Mouse (Mus musculus) CH12F3 (cell line): Measurements from ENCODE around the gene Shisal1.

ENCODE experiments used
- in situ Hi-C: fragments of 300-500 bp; cut with MboI; formaldehyde crosslinking; loops from 2 replicates; pipeline ENCODE4 v1.14.3; 2020; ENCODE audit warnings: low sequenced_read_pairs

The Shisal1 gene

DNA sequence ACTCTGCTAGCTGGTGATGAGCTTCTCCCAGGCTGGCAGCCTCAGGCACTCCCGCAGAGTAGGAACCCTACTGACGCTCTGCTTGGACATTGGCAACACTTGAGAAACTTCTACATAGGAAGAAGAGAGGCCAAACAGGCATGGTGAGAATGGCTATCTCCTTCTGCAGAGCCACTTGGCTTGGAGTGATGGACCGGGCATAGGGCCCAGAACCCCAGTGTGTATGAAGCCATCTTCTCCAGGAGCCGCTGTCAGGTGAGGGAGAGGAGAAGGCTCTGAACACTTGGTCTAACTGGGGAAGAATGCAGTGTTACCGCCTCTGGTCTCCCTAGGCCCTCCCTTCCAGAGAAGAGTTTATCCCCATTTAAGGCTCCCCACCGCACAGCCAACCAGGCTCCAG is 19.3 kb downstream of the Shisal1 start:
- in situ Hi-C loops, result no loop called here

DNA sequence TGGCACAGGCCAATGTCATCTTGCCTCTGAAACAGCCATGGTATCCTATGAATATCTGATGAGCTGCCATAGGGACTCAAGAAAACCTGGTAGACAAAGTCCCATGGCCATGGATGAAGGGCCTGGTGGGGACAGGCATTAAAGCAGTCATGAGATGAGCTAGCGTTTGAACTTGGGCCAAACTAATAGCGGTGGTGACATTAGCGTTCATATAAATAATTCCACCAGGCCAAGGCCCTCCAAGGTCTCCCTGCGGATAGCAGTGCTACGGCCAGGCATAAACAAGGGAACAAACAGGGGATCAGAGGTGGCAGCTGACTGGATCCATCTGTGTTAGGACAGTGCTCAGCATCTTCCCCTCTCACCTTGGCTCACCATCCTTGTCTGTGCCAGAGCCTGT is 21.2 kb downstream of the Shisal1 start:
- in situ Hi-C loops, result no loop called here

DNA sequence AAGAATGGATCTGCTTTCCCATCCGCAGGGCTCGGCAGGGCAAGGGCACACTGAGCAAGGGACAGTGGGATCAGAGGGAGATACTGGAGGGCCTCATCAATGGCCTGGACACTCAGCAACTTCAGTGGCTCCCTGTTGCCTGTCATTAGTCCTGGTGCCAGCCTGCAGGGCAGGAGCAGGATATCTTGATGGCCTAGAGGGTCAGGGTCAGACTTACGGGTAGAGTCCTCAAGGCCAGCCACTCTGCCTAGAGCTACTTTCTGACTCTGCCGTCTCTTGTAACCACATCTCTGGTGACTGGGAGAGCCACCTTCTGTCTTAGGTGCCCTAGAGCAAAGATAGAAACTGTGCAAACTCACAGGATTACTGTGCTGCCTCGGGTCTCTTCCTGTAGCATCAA is 23.1 kb downstream of the Shisal1 start:
- in situ Hi-C loops, result no loop called here

DNA sequence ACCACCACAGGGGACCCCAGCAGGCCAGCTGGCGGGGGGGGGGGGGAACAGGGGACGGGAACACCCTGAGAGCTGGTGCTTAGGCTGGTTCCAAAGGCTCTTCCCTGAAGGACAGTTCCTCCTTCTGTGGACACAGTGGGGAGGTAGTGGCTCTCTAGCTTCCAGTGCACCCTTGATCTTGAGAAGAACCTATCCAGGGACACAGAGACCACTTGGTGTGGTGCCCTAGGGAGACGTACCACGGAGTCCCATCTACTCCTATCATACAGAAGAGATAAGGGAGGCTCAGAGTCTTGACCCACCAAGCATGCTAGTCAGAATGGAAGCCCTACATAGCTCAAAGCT is 28.7 kb downstream of the Shisal1 start:
- in situ Hi-C loops, result no loop called here

DNA sequence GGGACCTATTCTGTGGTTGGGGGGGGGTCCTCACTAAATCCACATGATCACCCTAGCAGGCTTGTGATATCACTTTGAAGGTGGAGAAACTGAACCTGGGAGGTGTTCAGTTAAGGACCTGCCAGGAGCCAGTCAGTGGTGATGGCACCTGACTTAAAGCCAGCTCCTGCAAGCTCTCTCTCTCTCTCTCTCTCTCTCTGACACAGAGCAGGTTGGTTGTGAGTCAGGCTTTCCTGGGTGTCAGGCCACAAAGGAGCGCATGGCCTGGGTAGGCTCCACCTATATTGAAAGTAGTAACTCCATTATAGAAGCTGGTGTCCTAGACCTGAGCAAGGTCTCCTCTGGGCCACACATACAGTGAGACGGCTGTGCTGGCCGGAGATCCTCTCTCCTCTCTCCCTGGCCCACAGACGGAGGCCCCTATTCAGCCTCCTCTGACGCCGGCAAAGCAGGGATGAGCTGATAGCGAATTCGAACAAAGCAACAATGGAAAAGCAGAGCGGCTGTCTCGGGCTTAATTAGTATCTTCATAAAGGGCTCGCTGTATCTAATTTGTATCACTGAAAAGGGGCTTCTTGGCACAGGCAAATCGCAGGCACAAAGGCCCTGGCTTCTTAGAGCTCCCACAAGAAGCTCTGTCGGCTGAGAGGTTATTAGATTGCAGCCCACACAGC is 29.2 kb downstream of the Shisal1 start:
- in situ Hi-C loops, result no loop called here

DNA sequence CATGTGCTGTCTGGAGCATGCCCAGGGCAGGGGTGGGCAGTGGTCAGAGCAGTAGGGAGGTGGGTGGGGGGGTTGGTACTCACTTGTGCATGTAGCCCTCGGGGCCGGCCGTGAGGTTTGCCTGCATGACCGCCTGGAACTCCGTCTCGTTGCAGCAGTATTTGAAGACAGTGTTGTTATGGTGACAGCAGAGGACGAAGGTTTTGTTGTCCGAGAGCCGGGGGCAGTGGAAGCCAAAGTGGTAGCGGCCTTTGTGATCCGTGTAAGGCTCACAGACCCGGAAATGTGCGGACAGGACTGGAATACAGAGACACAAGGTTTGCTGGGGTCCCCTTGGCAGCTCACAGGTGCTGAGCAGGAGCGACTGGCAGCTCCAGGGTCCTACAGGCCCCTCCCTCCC is 29.9 kb downstream of the Shisal1 start:
- in situ Hi-C loops, result no loop called here

DNA sequence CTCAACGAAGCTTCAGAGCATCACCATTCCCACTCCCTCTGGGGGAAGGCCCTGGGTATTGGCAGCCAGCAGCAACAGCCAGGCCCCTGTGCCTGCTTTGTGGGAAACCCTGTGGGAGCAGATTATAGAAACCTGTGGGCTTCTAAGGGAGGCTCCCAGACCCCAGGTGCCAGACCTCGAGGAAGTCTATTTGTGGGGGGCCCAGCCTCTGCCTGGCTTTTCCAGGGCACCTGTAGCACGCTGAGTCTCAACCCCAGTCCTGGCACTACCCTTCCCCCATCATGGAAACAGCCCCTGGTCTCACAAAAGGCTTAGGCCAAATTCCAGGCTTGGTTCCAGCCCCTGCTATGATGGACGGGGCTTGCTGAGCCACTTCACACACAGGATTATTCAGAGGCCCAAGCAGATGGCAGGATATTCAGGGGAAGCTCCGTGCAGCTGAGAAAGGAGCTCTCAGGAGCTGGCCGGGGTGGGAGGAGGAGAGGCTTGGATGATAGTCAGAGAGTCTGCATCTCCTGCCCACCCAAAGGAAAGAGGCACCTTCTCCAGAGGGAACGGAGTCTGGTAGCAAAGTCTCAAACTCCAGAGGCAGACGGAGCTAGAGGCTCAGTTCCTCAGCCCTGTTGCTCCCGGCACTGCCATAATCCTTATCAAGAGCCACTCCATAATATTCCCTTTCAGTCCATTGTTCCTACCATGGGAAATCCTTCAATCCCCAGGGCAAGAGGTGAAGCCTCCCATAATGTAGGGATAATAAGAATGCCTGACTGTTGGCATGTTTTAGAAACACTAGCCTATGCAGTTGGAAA is 32.7 kb downstream of the Shisal1 start:
- in situ Hi-C loops, result no loop called here

DNA sequence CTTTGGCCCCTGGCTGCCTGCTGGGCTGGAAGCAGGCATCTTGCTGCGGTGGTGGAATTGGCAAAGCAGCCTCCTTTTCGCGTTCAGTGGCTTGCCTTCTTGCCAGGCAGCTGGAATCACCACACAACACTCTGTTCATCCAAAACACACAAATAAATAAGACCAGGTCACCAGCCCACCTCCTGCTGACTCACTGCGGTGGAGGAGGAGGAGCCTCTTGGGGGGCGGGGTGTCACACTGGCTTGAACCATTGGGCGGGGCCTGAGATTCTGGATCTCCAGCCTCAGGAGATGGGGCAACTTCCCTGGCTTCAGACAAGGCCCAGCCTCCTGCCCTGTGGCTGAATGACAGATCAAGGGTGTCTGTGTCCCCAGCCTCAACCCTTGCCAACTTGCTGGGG is 34.5 kb downstream of the Shisal1 start:
- in situ Hi-C loops, result no loop called here

DNA sequence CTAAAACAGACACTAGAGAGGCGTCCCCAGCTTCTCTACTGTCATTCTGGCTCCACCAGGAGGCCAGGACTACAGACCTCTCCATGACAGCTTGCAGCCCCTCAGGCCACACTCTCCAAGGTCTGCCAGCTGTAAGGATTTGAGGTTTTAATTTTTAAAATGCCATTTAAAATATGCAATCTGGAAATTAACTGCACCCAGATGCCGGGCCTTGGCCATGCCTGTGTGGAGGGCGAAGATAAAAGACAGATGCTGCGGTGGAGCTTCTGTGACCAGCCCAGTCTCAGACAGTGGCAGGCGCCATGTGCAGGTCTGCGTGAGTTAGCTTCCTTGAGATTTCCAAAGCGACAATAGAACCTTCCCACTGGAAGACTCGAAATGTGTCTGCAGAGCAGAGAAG is 36.8 kb downstream of the Shisal1 start:
- in situ Hi-C loops, result no loop called here

DNA sequence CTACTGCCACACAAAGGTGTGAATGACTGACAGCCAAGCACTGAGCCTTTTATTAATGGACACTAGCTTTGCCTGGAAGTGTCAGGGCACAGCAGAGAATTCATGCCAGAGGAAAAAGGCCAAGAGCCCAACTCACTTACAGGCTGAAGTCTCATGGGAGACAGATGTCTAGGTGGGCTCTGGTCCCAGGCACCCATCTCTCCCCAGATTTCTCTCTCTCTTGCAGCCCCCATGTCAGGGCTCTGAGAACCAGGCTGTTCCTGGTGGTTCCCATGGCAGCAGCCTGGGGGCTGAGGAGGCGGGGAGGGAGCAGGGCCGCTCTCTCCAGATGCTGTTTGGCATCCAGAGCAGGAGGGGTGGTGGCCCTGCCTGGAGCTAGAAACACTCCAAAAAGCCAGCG is 38.3 kb downstream of the Shisal1 start:
- in situ Hi-C loops, result no loop called here

DNA sequence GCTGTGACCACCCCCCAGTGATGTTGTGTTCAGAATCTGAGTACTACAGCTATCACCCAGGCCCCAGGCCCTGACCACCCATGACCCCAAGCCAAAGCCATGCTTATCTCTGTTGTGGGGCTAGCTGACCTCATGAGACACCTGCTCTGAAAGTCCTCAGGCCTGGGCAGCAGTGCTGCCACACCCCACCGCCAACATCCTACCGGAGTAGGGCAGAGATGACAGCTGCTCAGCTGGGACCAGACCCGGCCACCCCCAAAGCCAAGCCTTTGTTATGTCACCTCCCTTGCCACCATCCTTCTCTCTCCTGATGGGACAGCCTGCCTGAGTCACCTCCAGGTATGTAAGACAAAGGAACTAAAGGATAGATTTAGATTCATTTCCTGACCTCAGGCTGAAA is 41.1 kb downstream of the Shisal1 start:
- in situ Hi-C loops, result no loop called here

DNA sequence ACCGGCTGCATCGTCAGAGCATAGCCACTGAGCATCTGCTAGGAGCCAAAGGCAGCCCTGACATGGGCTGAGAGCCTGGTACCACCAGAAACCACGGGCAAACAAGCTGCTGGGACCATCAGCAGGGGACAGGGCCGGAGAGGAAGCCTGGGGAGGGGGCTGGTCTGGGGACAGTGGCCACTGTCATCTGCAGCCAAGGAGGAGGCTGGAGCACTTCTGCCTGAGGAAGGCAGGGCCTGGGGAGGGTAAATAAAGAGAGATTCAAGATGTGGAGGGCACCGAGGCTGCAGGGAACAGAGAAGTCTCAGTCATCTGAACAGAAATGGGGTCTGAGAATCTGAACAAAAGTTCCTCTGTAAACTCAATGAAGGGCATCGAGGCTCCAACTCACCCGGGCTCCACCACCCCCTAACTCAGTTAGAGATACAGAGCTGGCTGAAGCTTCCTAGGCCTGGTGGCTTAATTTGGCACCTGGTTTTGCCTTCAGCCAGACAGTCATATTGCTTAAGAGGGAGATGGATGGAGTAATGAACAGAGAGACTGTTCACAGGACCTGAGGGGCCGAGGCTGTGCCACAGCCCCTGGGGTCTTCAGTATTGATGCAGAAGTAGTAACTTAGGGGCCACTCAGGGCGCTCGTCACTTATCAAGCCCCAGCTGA is 43.3 kb downstream of the Shisal1 start:
- in situ Hi-C loops, result no loop called here

DNA sequence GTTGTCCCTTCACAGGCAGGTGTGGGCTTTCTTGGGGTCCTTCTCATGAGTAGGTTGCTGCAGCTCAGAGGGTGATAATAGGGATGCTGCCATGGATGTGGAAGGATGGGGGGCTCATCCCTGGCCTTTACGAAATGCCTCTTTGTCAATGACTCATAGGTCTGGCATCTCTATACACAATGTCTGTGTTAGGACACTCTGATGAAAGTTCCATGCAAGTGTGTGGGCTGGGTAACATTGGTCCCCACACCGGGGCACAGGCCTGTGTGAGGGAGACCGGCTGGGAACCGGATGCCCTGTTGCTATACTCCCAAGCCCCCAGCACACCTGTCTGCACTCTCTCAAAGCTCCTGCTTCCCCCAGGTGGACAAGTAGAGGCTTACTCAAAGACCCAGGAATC is 48.3 kb downstream of the Shisal1 start:
- in situ Hi-C loops, result no loop called here

DNA sequence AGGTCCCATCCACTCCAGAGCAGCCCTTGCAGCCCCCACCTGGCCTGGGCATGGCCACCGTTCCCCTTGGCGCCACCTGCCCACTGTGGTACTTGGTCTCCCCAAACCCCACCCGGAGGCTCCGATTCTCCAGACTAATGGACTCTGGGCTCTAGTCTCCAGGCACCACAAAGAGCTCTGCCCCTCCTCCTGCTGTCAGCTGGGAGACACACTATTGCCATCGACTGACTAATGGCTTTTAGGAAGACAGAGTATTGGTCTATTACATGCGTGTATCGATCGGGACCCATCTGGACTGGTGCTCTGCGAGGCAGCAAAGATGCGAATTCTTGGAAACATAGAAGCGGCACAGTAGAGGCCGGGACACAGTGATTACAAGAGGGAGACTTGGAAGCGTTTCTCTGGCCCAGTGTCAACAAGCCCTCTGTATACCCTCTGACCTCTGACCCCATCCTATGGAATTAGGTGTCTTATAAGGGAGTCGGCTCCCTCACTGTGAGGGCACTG is 49.2 kb downstream of the Shisal1 start:
- in situ Hi-C loops, result no loop called here

DNA sequence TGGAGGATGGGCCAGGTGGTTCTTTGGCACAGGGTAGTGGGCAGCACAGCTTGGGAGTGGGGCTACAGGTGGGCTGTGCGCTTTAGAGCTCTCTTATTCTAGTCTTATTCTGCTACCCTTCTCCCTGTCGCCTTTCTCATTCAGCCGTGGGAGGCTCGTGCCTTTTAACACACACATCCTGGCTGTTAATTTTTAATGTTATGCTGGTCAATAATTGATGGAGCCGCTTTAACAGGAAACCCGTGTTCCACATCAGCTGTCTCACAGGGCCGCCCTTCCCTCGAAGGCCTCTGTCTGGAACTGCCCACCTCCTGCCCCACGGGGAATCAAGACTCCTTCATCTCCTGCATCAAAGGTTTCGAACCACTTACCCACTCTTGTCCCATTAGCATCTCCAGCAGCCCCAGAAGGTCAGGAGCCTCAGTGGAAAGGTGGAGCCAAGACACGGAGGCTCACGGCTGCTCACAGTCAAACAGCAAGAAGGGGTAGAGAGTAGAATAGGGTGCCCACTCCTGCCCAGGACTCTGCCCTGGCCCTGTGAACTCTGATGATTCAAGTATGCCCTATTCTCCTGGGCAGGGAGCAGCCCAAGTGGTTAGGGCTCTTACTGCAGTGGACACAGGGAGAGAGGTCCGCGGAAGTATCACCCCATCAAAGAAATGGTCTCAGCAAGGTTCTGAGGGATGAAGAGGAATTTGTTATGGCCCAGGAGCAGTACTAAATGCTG is 51.4 kb downstream of the Shisal1 start:
- in situ Hi-C loops, result no loop called here

DNA sequence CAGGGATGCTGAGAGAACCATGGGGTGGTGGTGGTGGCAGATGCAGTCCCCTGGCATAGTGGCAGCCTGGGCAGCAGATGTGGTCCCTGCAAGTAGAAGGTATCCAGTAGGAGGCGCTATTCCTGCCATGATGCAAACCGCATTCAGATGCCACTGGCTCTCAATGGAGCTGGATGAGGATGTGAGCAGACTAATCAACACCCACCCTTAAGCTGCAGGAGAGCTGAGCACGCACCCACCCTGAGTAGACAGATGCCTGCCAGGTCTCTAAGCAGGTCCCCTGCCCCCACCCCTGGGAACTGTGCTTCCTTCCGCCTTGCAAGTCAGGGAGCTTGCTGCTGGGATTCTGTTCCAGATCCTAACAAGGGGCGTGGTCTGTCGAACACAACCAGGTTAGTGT is 53.6 kb downstream of the Shisal1 start:
- in situ Hi-C loops, result no loop called here

DNA sequence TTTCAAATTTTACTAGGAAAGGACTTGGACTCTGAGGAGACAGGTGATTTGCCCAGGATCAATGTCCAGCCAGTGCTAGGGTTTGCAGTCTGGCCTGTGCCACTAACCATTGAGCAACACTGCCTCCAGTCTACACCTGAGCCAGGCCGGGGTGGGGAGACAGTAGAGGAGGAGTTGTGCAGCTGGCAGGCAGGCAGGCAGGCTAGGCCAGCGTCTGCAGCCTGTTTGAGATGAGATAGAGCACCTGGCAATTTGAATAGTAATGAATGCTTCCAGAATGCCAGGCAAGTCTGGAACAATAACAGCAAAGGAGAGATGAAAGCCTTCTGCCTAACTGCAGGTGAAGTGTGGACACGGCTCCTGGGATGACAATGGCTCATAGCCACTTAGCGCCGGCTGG is 54.1 kb downstream of the Shisal1 start:
- in situ Hi-C loops, result no loop called here

DNA sequence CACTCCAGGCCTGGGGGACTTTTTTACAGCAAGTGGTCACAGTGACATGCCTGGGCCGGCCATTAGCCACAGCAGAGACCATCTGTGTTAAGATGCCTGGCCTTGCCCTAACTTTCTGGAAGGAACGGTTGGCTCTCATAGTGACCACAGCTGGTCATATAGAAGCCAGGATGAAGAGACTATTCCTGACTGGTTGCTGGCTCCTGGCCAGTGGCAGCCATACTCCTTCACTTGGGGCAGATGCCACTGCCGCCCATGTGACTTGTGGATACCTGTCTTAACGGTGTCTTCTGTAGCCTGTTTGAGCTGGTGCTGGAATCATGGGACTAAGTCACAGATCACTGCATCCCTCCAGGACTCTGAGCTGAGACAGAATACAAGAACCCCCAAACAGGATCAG is 54.8 kb downstream of the Shisal1 start:
- in situ Hi-C loops, result no loop called here

DNA sequence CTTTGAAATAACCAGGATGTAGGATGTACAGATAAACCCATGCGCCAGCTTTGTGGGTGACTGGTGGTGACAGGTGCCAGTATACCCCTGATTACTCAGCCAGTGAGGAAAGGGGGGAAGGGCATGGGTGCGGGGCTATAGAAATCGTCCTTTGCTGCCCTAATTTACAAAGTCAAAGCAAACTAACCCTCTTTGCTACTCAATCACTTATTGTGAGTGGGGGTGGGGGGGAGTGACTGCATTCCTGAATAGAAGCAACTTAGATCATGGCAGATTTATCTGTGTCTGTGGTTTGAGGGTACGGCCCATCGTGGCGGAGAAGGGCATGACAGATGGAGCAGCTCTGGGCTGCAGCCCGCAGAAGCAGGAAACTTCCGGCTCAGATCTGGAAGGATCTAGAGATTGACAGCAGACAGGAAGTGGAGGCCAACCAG is 58.2 kb downstream of the Shisal1 start:
- in situ Hi-C loops, result no loop called here

DNA sequence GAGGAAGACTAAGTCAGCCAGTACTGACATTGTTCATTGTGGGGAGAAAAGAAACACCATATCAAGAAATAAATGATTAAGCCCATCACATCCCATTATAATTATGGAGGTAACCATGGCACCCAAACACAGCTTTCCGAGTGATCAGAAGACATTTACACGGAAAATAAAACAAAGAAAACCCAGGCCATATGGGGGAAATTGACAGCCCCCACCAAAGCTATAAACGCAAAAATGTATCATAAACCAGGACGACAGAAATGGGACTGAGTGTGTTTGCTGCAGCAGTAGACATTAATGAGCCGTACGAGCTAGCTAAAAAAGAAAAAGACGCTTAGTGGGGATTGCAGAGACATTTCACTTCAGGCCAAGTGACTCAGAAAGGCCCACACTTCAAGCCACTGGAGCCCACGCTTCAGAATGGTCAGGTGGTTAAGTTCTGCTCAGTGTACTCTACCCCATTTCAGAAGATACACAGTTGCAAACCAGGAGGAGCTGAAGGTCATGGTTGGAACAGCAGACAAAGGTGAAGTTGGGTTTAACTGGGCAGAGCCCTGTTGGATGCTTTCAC is 60.8 kb downstream of the Shisal1 start:
- in situ Hi-C loops, result no loop called here

DNA sequence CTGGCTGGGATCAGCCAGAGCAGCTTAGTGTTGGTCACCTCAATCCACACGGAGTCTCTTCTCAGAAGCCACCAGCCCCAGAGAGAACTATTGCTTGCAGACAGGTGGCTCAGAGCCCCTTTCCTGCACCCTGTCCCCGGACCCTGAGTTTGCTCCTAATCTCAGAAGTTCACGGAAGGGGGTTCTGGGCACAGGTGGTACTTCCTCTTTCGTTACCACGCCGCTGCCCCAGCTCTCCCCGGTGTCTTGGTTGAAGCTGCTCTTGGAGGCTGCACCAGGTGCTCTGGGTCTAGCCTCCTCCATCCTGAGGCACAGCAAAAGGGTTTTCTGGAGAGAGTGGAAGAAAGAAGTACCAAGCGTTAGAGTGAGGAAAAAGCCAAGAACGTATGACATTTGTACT is 62.8 kb downstream of the Shisal1 start:
- in situ Hi-C loops, result no loop called here
